Mouse (Mus musculus) forebrain, postnatal 0 days (tissue): Measurements from ENCODE around the gene Arhgap18. TPM values are rescaled to one million over a fixed set of nuclear protein-coding genes. Genes with fewer than 3 reads are reported as not detected.

ENCODE experiments used
- ATAC-seq: fragments of 200-750 bp; cut with Nextera tagmentation; 2 replicates; pipeline ENCODE4 v1.8.0; 2017; ENCODE audit warnings: mild to moderate bottlenecking, moderate library complexity
- DNase-seq: peaks from one replicate; pipeline ENCODE4 v3.0.0-alpha.2; 2015
- H3K27ac ChIP-seq: fragments of 300-500 bp; sonication (generic); 2 replicates; pipeline ENCODE4 v1.5.1; 2014; ENCODE audit warnings: low read depth, mild to moderate bottlenecking, antibody characterized with exemption, low read length, moderate library complexity, mixed read lengths
- H3K27me3 ChIP-seq: fragments of 300-500 bp; sonication (generic); 2 replicates; pipeline ENCODE4 v1.6.1; 2014; ENCODE audit warnings: mild to moderate bottlenecking, low read length, mixed read lengths; ENCODE audit not compliant: insufficient read depth
- H3K36me3 ChIP-seq: fragments of 300-500 bp; sonication (generic); 2 replicates; pipeline ENCODE4 v1.6.1; 2014; ENCODE audit warnings: mild to moderate bottlenecking, moderate library complexity; ENCODE audit not compliant: insufficient read depth
- H3K4me1 ChIP-seq: fragments of 300-500 bp; sonication (generic); 2 replicates; pipeline ENCODE4 v1.6.1; 2014; ENCODE audit warnings: antibody characterized with exemption; ENCODE audit not compliant: insufficient read depth
- H3K4me2 ChIP-seq: fragments of 300-500 bp; sonication (generic); 2 replicates; pipeline ENCODE4 v1.6.1; 2014; ENCODE audit warnings: low read depth, mild to moderate bottlenecking, moderate library complexity
- H3K4me3 ChIP-seq: fragments of 300-500 bp; sonication (generic); 2 replicates; pipeline ENCODE4 v1.5.1; 2014; ENCODE audit warnings: low read depth, low read length, mixed read lengths
- H3K9ac ChIP-seq: fragments of 300-500 bp; sonication (generic); 2 replicates; pipeline ENCODE4 v1.6.1; 2014; ENCODE audit warnings: mild to moderate bottlenecking
- H3K9me3 ChIP-seq: fragments of 300-500 bp; sonication (generic); 2 replicates; pipeline ENCODE4 v1.6.1; 2016; ENCODE audit warnings: low read length
- CTCF ChIP-seq: sonication (generic); IDR thresholded peaks from 2 replicates; pipeline ENCODE4 v1.5.1; 2016; ENCODE audit warnings: antibody characterized with exemption, control low read depth, low read depth
- WGBS: fragments of 180-500 bp; shearing (Covaris S2); extraction: QIAGEN DNeasy Blood & Tissue Kit; methylation state at CpG from one replicate; pipeline ENCODE4 v1.1.7; 2014; 5-methylcytosine and 5-hydroxymethylcytosine counted together
- polyA plus RNA-seq: library from polyadenylated mRNA; unstranded; fragments of >200 nt; fragmentation: Nextera tagmentation; extraction: Ambion mirVana; gene quantifications from 2 replicates; pipeline ENCODE4 v1.2.1, GENCODE M21; 2015
- total RNA-seq: library from RNA; depleted of rRNA; stranded (reverse); fragments of >200 nt; gene quantifications from 2 replicates; pipeline ENCODE4 v1.2.3, GENCODE M21; 2014

Arhgap18 gene
- total and polyA plus RNA-seq, 2 experiments from 2014 or later, result 9.1 to 11.3 TPM

DNA sequence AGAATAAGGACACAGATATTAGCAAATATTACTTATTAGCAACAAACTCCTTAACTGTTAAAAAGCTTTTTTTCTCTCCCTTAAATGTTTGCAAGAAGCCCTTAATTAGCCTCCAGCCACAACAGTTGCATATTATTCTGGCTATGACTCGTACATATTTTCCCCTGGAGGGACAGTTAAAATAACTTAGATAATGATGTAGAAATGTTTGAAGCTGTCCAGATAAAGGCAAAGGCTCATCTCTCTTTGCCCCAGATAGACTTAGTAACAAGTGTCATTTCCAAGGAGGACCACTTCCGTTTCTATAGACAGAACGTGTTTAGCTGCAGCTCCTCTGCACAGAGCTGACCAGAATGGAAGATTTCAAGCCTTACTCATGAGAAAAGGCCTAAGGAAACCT lies 14.0 kb downstream of the Arhgap18 start:
- Histone ChIP-seq H3K4me2 (no peak overlapping the region), H3K36me3 (no peaks in the 10 kb centered on the region), H3K9ac (no peak overlapping the region), H3K4me1 (no peaks in the 10 kb centered on the region), H3K27me3 (no peaks in the 10 kb centered on the region), H3K4me3 (no peak overlapping the region), H3K27ac (no peak overlapping the region), H3K9me3 (no peaks in the 10 kb centered on the region)
- 81% methylated on average over 3 of the region's 3 CpGs for WGBS
- no peak for ATAC-seq
- no peak for TF ChIP-seq CTCF
- no peak for DNase-seq

DNA sequence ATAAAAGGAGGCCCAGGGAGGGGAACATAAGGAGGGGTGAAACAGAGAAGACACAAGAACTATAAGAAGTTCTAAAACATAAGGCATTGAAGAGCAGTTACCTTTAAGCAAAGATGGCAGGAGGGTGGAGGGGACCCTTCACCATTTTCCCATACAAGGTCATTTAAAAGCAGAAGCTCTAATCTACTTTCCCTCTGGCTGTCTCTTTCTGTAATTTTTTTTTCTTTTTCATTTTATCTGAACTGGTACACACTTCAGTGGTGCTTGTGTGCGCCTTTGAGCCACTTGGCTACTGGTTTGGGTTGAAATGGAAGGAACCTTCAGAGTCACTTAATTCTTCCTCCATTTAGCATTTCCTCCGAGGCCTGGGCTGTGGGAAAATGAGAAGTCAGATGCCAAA lies 15.7 kb downstream of the Arhgap18 start:
- no peak for ATAC-seq
- 84% methylated on average over 2 of the region's 2 CpGs for WGBS
- H3K27ac ChIP-seq, result no peak overlapping the region

DNA sequence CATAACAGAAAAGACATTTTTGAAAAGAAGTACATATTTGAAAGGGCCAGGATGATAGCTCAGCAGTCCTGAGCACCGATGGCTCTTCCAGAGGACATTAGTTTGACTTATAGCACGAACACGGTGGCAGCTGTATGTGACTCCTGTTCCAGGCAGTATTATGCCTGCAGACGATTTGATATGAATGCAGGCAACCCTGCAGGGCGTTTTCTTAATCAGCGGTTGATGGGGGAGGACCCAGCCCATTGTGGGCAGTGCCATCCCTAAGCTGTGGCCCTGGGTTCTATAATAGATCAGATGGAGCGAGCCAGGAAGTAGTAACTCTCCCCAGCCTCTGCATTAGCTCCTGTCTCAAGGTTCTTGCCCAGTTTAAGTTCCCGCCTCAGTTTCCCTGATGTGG lies 16.8 kb downstream of the Arhgap18 start:
- ATAC-seq (no peak), DNase-seq (no peak)
- no peak overlapping the region for H3K27ac ChIP-seq
- no peaks in the 10 kb centered on the region for H3K36me3 ChIP-seq
- no peaks in the 10 kb centered on the region for H3K4me1 ChIP-seq
- no peaks in the 10 kb centered on the region for H3K9me3 ChIP-seq
- H3K4me3 ChIP-seq, result no peak overlapping the region
- TF ChIP-seq CTCF, result no peak
- H3K4me2 ChIP-seq, result no peak overlapping the region
- H3K27me3 ChIP-seq, result no peaks in the 10 kb centered on the region
- H3K9ac ChIP-seq, result no peak overlapping the region
- 81% methylated on average over 8 of the region's 8 CpGs for WGBS

More for the DNA sequence above, 15.7 kb downstream of the Arhgap18 start:
- no peaks in the 10 kb centered on the region for H3K9me3 ChIP-seq
- no peaks in the 10 kb centered on the region for H3K36me3 ChIP-seq
- H3K4me3 ChIP-seq, result no peak overlapping the region
- DNase-seq, result no peak
- no peaks in the 10 kb centered on the region for H3K27me3 ChIP-seq
- no peaks in the 10 kb centered on the region for H3K4me1 ChIP-seq
- TF ChIP-seq CTCF, result no peak
- H3K4me2 ChIP-seq, result no peak overlapping the region
- no peak overlapping the region for H3K9ac ChIP-seq

DNA sequence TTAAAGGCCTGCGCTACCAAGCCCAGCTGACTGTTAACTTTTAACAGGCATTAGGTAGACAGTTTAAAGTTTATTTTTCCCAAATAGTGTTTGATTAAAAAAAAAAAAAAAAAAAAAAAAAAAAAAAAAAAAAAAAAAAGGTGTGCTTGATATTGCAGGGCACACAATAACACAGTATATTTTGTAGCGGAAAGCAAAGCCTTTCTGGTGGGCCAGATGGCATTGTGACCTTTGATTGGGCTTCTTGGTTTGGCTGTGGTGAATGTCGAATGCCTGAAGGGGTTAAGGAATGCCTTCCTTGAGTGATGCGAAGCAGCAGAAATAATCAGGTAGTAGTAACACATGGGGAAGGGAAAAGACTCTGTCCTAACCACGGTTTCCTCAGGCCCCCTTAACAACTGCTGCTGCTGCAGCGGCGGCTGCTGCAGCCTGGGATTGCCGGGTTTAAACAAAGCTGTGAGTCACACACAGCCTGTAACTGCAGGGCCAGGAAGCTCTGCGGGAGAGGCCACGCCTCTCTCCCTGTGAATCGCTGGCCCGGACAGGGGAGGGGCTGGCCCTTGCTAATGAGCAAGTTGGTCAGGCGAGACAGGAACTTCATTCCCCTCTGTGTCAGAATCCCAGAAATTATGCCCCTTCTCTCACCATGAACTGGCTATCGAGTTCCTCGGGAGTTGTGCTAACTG lies 18.9 kb downstream of the Arhgap18 start:
- 10% methylated on average over 15 of the region's 15 CpGs for WGBS
- Histone ChIP-seq H3K27me3 (no peaks in the 10 kb centered on the region), H3K4me1 (no peaks in the 10 kb centered on the region), H3K9me3 (no peaks in the 10 kb centered on the region), H3K9ac (peak overlapping the region; percentile 58), H3K36me3 (no peaks in the 10 kb centered on the region), H3K4me2 (peak overlapping the region; percentile 89), H3K27ac (peak overlapping the region; percentile 72), H3K4me3 (peak overlapping the region; percentile 52)
- ATAC-seq (peak; percentile 95), DNase-seq (peak; percentile 77)
- TF ChIP-seq CTCF, result no peak

DNA sequence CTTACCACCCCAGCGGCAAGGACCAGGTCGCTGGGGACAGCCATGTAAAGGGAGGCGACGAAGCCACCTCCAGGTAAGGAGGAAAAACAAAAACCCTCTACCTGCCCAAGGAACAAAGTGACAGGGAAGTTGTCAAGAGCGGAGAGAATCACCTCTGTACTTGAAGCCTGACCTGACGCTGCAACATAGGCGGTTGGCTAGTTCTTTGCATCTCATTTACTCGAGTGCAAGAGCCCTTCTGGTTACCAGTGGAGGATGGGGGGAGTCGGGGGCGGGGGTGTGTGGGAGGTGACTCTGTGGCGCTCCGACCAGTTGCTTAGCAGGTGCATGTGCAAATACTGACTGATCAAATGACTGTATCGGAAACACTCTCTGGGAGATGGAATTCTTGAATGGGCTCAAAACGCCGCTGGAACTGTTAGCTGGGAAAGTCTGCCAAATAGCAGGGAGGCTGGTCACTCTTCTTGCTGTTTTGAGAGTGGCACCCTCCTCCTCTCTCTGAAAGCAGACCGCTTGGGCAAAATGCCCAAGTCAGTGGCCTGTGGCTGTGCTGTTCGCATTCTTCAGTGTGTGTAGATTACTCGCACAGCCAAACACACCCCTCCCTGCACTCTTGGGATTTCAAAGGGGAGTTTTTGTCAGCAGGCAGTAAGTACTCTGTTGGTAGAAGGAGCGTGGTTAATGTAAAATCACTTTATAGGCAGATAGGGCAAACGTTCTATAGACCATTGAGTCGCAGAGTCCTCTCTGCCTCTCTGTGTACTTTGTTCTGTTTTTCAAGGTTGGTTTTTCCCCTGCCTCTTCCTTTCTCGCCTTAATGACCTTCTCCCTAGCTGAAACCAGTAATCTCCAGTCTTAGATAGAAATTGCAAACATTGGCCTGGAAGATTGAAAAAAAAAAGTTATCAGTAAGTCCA lies 19.7 kb downstream of the Arhgap18 start:
- TF ChIP-seq CTCF, result no peak
- WGBS, result under 1% methylated on average over 22 of the region's 22 CpGs
- peak overlapping the region; percentile 89 for H3K4me2 ChIP-seq
- DNase-seq, result peak; percentile 77
- no peaks in the 10 kb centered on the region for H3K36me3 ChIP-seq
- peak overlapping the region; percentile 72 for H3K27ac ChIP-seq
- H3K4me1 ChIP-seq, result no peaks in the 10 kb centered on the region
- peak overlapping the region; percentile 58 for H3K9ac ChIP-seq
- ATAC-seq, result peak; percentile 73
- no peaks in the 10 kb centered on the region for H3K9me3 ChIP-seq
- H3K4me3 ChIP-seq, result peak overlapping the region; percentile 52
- no peaks in the 10 kb centered on the region for H3K27me3 ChIP-seq

DNA sequence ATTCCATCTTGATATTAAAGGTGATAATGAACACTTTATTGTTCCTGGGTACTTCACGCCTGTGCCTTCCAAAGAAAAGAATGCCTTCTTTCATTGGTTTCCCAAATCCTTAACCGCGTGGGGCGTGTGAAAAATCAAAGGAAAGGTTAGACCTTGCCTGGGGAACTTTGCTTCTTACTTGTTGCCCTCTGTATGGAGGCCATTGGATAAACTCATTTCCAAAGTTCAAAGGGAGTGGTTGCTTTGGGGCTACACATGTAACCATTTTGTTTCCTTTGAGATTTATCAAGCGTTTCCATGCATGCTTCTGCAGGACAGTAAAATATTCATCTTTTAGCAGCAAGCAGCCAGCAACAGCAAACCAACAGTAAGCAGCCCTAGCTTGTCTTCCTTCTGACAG lies 20.3 kb downstream of the Arhgap18 start:
- no peaks in the 10 kb centered on the region for H3K9me3 ChIP-seq
- no peak for DNase-seq
- H3K27ac ChIP-seq, result 0 out of 2 replicates have a peak overlapping the region, but pooled peaks have one; percentile 72
- TF ChIP-seq CTCF, result no peak
- H3K4me3 ChIP-seq, result peak overlapping the region; percentile 52
- H3K36me3 ChIP-seq, result no peaks in the 10 kb centered on the region
- H3K4me2 ChIP-seq, result peak overlapping the region; percentile 89
- no peak overlapping the region for H3K9ac ChIP-seq
- H3K27me3 ChIP-seq, result no peaks in the 10 kb centered on the region
- WGBS, result 11% methylated on average over 5 of the region's 5 CpGs
- ATAC-seq, result no peak
- H3K4me1 ChIP-seq, result no peaks in the 10 kb centered on the region

DNA sequence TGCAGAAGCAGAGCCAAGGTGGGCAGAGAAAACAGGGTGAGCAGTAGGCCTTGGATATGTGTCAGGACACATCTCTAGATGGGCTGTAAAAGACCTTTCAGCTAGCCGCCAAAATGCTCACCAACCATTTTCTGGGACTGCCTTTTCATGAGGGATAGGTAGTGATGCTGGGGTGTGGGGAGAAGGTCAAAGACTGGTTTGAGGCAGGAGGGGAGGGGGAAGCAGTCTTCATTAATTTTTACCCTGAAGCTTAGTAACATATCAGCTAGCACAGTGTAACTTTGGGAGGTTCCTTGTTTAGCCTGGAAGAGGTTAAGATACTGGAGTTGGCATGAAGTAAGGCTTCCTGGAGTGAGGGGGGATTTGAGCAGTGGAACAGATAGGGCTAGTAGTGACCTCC lies 21.0 kb downstream of the Arhgap18 start:
- no peak for TF ChIP-seq CTCF
- H3K4me1 ChIP-seq, result no peaks in the 10 kb centered on the region
- H3K4me3 ChIP-seq, result no peak overlapping the region
- no peak for ATAC-seq
- no peak overlapping the region for H3K27ac ChIP-seq
- H3K36me3 ChIP-seq, result no peaks in the 10 kb centered on the region
- peak overlapping the region; percentile 89; the same call in 1 of the 2 replicates for H3K4me2 ChIP-seq
- no peaks in the 10 kb centered on the region for H3K9me3 ChIP-seq
- WGBS, result 50% methylated on average over 1 of the region's 1 CpGs
- DNase-seq, result no peak
- no peak overlapping the region for H3K9ac ChIP-seq
- H3K27me3 ChIP-seq, result no peaks in the 10 kb centered on the region
